Mouse (Mus musculus) heart, adult 8-10 months (tissue): ENCODE data around the gene Me1. TPM values are rescaled to one million over a fixed set of nuclear protein-coding genes. Genes with fewer than 3 reads are reported as not detected.

Experiments
- DNase-seq: peaks from one replicate; pipeline ENCODE4 v3.0.0; 2022; ENCODE audit warnings: low spot score
- total RNA-seq, 4 experiments: library from RNA; stranded (reverse); gene quantifications; 2 replicates each; pipeline ENCODE4 v1.2.4; 2022

Gene Me1
- total RNA-seq, 4 experiments from 2014 or later = 113 to 144 (median 120) TPM

- no peak for DNase-seq
Measured at GRCm38 (mm10) chr9:86549637-86550162, 146.1 kb downstream of the Me1 start.

DNA sequence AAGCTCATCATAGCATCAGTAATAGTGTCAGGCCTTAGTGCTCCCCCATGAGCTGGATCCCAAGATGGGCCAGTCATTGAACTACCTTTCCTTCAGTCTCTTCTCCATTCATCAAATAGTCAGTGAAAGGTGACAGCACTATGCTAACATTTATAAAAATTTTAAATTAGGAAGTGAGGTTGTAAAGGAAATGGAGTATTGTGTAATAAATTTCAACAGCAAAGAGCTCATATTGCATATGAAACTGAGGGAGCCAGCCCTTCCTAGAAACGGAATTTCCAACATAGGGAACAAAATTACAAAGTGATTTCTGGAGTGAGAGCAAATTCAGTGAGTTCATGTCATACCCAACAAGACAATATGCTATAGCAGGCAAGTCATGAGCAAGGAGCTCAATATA lies 151.2 kb downstream of the Me1 start:
- DNase-seq = no peak

DNA sequence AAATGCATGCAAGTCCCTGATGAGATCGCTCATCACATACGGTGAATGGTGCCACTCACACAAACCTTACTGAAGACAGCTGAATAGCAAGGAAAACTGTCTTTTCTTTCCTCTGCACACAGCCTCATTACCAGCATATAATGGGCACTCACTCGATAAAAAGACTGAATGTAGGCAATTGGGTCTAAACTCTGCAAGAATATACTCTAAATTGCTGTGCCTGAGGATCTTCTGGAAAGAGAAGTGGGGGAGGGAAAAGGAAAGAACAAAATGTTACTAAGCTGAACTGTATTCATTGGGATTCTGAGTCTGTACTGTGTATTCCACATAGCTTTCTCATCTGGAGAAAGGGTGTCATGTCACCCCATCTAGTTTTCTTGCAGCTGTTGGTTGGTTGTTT lies 152.3 kb downstream of the Me1 start:
- DNase-seq = no peak

GRCm38 (mm10) chr9:86534071-86534470 lies 161.7 kb downstream of the Me1 start:
- DNase-seq = no peak

Other genes with a start within 250 kb of the Me1 start
- gene Ube2cbp, start 231.0 kb downstream of the Me1 start, total RNA-seq = 1 to 10 TPM; 1.8 to 2.5 (median 2.3) TPM
- gene Dop1a, start 228.8 kb downstream of the Me1 start, total RNA-seq = 10 to 100 TPM; 15.6 to 20.0 (median 18.1) TPM
- 1 to 10 TPM; 5.9 to 8.5 (median 7.0) TPM for gene Pgm3, start 124.1 kb downstream of the Me1 start, total RNA-seq
- gene Rwdd2a, start 124.0 kb downstream of the Me1 start, total RNA-seq = under 1 TPM; 0.57 to 0.97 (median 0.64) TPM
- 1 to 10 TPM in 1 of 4 experiments, under 1 TPM in 3; 0.08 to 1.7 (median 0.33) TPM for gene Prss35, start 47.7 kb upstream of the Me1 start, total RNA-seq
- 1 to 10 TPM; 4.1 to 8.7 (median 6.3) TPM for gene Snap91, start 184.7 kb upstream of the Me1 start, total RNA-seq